Comparison of ENCODE assay signal across 21 mouse cellular contexts in the genomic region with DNA sequence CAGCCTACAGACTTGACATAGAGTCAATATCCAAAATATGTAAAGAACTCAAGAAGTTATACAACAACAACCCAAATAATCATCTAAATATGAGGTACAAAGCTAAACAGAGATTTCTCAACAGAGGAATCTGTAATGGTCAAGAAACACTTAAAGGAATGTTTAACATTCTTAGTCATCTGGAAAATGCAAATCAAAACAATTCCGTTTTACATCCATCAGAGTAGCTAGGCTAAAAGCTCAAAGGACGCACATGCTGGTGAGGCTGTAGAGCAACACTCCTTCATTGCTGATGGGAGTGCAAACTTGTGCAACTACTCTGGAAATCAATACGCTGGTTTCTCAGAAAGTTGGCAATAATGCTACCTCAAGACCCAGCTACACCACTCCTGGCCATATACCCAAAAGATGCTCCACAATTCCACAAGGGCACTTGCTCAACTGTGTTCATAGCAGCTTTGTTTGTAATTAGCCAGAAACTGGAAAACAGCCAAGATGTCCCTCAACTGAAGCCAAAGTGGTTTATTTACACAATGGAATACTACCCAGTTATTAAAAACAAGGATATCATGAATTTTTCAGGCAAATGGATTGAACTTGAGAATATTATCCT. TPM values are rescaled to one million over a fixed set of nuclear protein-coding genes. Genes with fewer than 3 reads are reported as not detected.
DNase-seq lines count a peak whose midpoint lies in the region; ATAC-seq and TF ChIP-seq lines count a peak whose summit lies in the region.
"Had no signal": no experiment of that assay in that cellular context is flagged by ENCODE, and none has a peak within 500 bp of the region (broad histone marks: within the 10 kb centered on the region; RNA-seq: fewer than 3 reads in every experiment).

No protein-coding gene starts in this region.

- no peak overlapping the region for H3K4me2 ChIP-seq in forebrain, embryonic 14.5 days (ENCODE audit: low read length)
- no peak overlapping the region for H3K4me2 ChIP-seq in kidney, postnatal 0 days (ENCODE audit: low read length)
- H3K4me2 ChIP-seq: forebrain, embryonic 15.5 days; heart, embryonic 12.5 days; limb, embryonic 12.5 days; midbrain, embryonic 12.5 days; neural tube, embryonic 15.5 days; stomach, embryonic 15.5 days had no signal

- no peaks in the 10 kb centered on the region for H3K9me3 ChIP-seq in forebrain, embryonic 14.5 days (replicated peaks; ENCODE audit: control insufficient read depth, low read length)
- no peaks in the 10 kb centered on the region for H3K9me3 ChIP-seq in forebrain, embryonic 10.5 days
- H3K9me3 ChIP-seq in kidney, postnatal 0 days (replicated peaks; ENCODE audit: low read length): no peaks in the 10 kb centered on the region
- H3K9me3 ChIP-seq: forebrain, embryonic 15.5 days; heart, embryonic 12.5 days; limb, embryonic 12.5 days; midbrain, embryonic 12.5 days; neural tube, embryonic 15.5 days; stomach, embryonic 15.5 days had no signal

- no peaks in the 10 kb centered on the region for H3K36me3 ChIP-seq in forebrain, embryonic 14.5 days (ENCODE audit: control insufficient read depth, insufficient read depth, low read length)
- no peaks in the 10 kb centered on the region for H3K36me3 ChIP-seq in forebrain, embryonic 10.5 days (replicated peaks)
- H3K36me3 ChIP-seq in kidney, postnatal 0 days (ENCODE audit: insufficient read depth, low read length): no peaks in the 10 kb centered on the region
- H3K36me3 ChIP-seq: forebrain, embryonic 15.5 days; heart, embryonic 12.5 days; limb, embryonic 12.5 days; midbrain, embryonic 12.5 days; neural tube, embryonic 15.5 days; stomach, embryonic 15.5 days had no signal

- peak; percentile 11 for DNase-seq in forebrain, embryonic 14.5 days (ENCODE audit: low spot score)
- no peak for DNase-seq in forebrain, embryonic 10.5 days (ENCODE audit: extremely low spot score, low spot score)
- peak; percentile 57 for DNase-seq in kidney, postnatal 0 days (ENCODE audit: low spot score)
- DNase-seq in kidney, adult 18-20 months: no peak
- peak; percentile 93 for DNase-seq in NIH3T3 (ENCODE audit: low read depth)
- peak; percentile 64 for DNase-seq in lung, postnatal 25 days (ENCODE audit: low spot score)
- no peak for DNase-seq in frontal cortex, postnatal 25 days (ENCODE audit: low spot score in 2 of 2)
- no peak for DNase-seq in left cerebral cortex, postnatal 25 days (ENCODE audit: low spot score in 2 of 2)
- DNase-seq: adrenal gland, postnatal 25 days; B cell, adult 2 months; cerebellum, adult 9-11 months; gastrocnemius, postnatal 14 days; spleen, adult 18-20 months had no signal

- H3K27me3 ChIP-seq in forebrain, embryonic 14.5 days (replicated peaks; ENCODE audit: control insufficient read depth, insufficient read depth, low read length): no peaks in the 10 kb centered on the region
- no peaks in the 10 kb centered on the region for H3K27me3 ChIP-seq in forebrain, embryonic 10.5 days (ENCODE audit: poor library complexity, severe bottlenecking)
- H3K27me3 ChIP-seq in kidney, postnatal 0 days (ENCODE audit: insufficient read depth, low read length): no peaks in the 10 kb centered on the region
- H3K27me3 ChIP-seq: forebrain, embryonic 15.5 days; heart, embryonic 12.5 days; limb, embryonic 12.5 days; midbrain, embryonic 12.5 days; neural tube, embryonic 15.5 days; stomach, embryonic 15.5 days had no signal

- no peak overlapping the region for H3K27ac ChIP-seq in forebrain, embryonic 14.5 days (ENCODE audit: low read depth, low read length)
- H3K27ac ChIP-seq in forebrain, embryonic 10.5 days: no peak overlapping the region
- H3K27ac ChIP-seq in kidney, postnatal 0 days: 0 out of 2 replicates have a peak overlapping the region, but pooled peaks have one; percentile 31
- H3K27ac ChIP-seq: forebrain, embryonic 15.5 days; limb, embryonic 12.5 days; midbrain, embryonic 12.5 days; neural tube, embryonic 15.5 days had no signal

- intact Hi-C loops in left cerebral cortex, postnatal 25 days (cut with DNase I): no loop called here

- no peak overlapping the region for H3K4me3 ChIP-seq in forebrain, embryonic 14.5 days (ENCODE audit: low read depth, low read length)
- H3K4me3 ChIP-seq in forebrain, embryonic 10.5 days: no peak overlapping the region
- no peak overlapping the region for H3K4me3 ChIP-seq in kidney, postnatal 0 days (replicated peaks; ENCODE audit: low read depth, low read length)
- H3K4me3 ChIP-seq: forebrain, embryonic 15.5 days; heart, embryonic 12.5 days; limb, embryonic 12.5 days; midbrain, embryonic 12.5 days; neural tube, embryonic 15.5 days; stomach, embryonic 15.5 days had no signal

- no peak for ATAC-seq in forebrain, embryonic 14.5 days
- no peak for ATAC-seq in kidney, postnatal 0 days (replicated peaks; ENCODE audit: low FRiP score, low read depth)
- ATAC-seq: forebrain, embryonic 15.5 days had no signal

- H3K4me1 ChIP-seq in forebrain, embryonic 14.5 days (ENCODE audit: control insufficient read depth, insufficient read depth, low read length): no peaks in the 10 kb centered on the region
- no peaks in the 10 kb centered on the region for H3K4me1 ChIP-seq in forebrain, embryonic 10.5 days
- 0 out of 2 replicates have a peak, but pooled peaks cover 3% of the 10 kb centered on the region for H3K4me1 ChIP-seq in kidney, postnatal 0 days (replicated peaks; ENCODE audit: insufficient read depth, low read length)
- H3K4me1 ChIP-seq: forebrain, embryonic 15.5 days; heart, embryonic 12.5 days; limb, embryonic 12.5 days; midbrain, embryonic 12.5 days; neural tube, embryonic 15.5 days; stomach, embryonic 15.5 days had no signal

- no peak for TF ChIP-seq CTCF in kidney, postnatal 0 days (IDR thresholded peaks at IDR 0.05; ENCODE audit: low read depth)

- H3K9ac ChIP-seq in forebrain, embryonic 14.5 days (ENCODE audit: low read length): no peak overlapping the region
- H3K9ac ChIP-seq in kidney, postnatal 0 days (ENCODE audit: low read depth, low read length): no peak overlapping the region
- H3K9ac ChIP-seq: forebrain, embryonic 15.5 days; heart, embryonic 12.5 days; limb, embryonic 12.5 days; midbrain, embryonic 12.5 days; neural tube, embryonic 15.5 days; stomach, embryonic 15.5 days had no signal

- WGBS in forebrain, embryonic 14.5 days: 92% methylated on average over 3 of the region's 3 CpGs
- 88% methylated on average over 3 of the region's 3 CpGs for WGBS in forebrain, embryonic 10.5 days
- 59% methylated on average over 3 of the region's 3 CpGs for WGBS in kidney, postnatal 0 days

RNA-seq across cellular contexts. Expression of gene Clec2d, which starts 41.9 kb away (rescaled TPM):
- polyA plus RNA-seq in forebrain, embryonic 14.5 days (2014; fragmentation: Nextera tagmentation; extraction: Ambion mirVana): not detected in 2 replicates
- not detected in 2 replicates for polyA plus RNA-seq in forebrain, embryonic 10.5 days (2016; fragmentation: Nextera tagmentation; extraction: Ambion mirVana)
- polyA plus RNA-seq in kidney, postnatal 0 days (2015; fragmentation: Nextera tagmentation; extraction: Ambion mirVana): 1.0 and 1.4 TPM in 2 replicates
- total RNA-seq in left cerebral cortex, postnatal 25 days (2021): 1 to 10 TPM; 6.4 to 7.2 TPM

RNA-seq across cellular contexts. Expression of gene Cd69, which starts 52.9 kb away (rescaled TPM):
- polyA plus RNA-seq in forebrain, embryonic 14.5 days (2014; fragmentation: Nextera tagmentation; extraction: Ambion mirVana): not detected in 2 replicates
- 0.09 and 0.11 TPM in 2 replicates for polyA plus RNA-seq in forebrain, embryonic 10.5 days (2016; fragmentation: Nextera tagmentation; extraction: Ambion mirVana)
- polyA plus RNA-seq in kidney, postnatal 0 days (2015; fragmentation: Nextera tagmentation; extraction: Ambion mirVana): not detected in 2 replicates
- total RNA-seq in left cerebral cortex, postnatal 25 days (2021): not detected
- total RNA-seq: gastrocnemius, postnatal 14 days; layer of hippocampus, adult 18-20 months; left cerebral cortex, adult 18-20 months had no signal
- polyA plus RNA-seq: forebrain, embryonic 15.5 days; heart, embryonic 12.5 days; limb, embryonic 12.5 days; midbrain, embryonic 12.5 days had no signal

Comparison
In these comparisons a context has a peak if more than half of its experiments do, and no peak if none do; other contexts are left out.
1. DNase-seq: peak in forebrain, embryonic 14.5 days (single experiment), kidney, postnatal 0 days (single experiment), NIH3T3 (single experiment) and lung, postnatal 25 days (single experiment); none in forebrain, embryonic 10.5 days (single experiment), kidney, adult 18-20 months (single experiment), frontal cortex, postnatal 25 days (0 of 2) and left cerebral cortex, postnatal 25 days (0 of 2).